Mouse (Mus musculus) cerebellum, adult 9-11 months (tissue): Measurements from ENCODE around the gene Best1.
A peak's percentile ranks its signal among the peaks of the same experiment; 100 is the strongest.

Source experiments
- DNase-seq: peaks from one replicate; pipeline ENCODE4 v3.0.0; 2022

Best1 gene

GRCm38 (mm10) chr19:10022414-10023303, 21.2 kb upstream of the Best1 start:
- DNase-seq: no peak

DNA sequence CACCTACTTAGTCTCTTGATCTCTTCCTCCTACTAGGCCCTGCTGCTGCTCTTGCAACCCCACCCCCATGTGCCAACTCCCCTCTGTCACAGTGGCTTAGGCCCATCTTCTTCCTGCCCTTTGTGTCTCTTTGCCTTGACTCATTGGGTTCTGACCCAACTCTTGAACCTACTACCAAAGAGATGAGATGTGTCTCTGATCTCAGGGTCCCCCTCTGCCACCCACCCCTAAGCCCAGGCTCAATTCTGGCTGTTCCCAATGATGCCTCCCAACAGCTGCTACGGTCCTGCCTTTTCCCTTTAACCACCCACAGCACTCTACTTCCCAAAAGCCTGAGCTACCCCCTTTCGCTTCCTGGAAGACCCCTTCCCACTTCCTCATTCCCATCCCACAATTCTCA, 20.5 kb upstream of the Best1 start:
- no peak for DNase-seq

DNA sequence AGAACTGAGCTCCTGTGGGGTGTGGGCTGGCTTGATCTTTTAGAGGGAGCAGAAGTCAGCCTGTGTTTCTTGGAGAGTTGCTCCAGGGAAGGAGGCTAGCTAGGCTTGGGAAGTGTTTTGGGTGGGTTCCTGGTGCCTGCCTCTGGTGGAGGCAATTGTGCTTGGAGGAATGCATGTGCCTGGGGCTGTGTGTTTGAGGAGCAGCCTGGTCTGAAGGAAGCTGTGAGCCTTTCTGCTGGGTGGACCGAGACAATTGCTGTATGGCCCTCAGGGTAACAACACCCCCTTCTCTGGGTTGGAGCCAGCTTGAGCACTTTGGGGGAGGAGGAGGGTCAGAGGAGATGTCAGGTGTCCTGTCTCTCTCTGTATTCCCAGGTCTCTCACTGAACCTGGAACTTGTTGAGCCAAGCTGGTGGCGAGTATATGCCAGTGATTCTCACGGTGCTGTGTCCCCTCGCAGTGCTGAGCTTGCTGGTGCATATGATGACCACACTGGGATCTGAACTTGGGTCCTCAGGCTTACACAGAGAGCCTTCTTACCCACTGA, 17.9 kb upstream of the Best1 start:
- DNase-seq: no peak

GRCm38 (mm10) chr19:10018527-10018818, 17.0 kb upstream of the Best1 start:
- no peak for DNase-seq

DNA sequence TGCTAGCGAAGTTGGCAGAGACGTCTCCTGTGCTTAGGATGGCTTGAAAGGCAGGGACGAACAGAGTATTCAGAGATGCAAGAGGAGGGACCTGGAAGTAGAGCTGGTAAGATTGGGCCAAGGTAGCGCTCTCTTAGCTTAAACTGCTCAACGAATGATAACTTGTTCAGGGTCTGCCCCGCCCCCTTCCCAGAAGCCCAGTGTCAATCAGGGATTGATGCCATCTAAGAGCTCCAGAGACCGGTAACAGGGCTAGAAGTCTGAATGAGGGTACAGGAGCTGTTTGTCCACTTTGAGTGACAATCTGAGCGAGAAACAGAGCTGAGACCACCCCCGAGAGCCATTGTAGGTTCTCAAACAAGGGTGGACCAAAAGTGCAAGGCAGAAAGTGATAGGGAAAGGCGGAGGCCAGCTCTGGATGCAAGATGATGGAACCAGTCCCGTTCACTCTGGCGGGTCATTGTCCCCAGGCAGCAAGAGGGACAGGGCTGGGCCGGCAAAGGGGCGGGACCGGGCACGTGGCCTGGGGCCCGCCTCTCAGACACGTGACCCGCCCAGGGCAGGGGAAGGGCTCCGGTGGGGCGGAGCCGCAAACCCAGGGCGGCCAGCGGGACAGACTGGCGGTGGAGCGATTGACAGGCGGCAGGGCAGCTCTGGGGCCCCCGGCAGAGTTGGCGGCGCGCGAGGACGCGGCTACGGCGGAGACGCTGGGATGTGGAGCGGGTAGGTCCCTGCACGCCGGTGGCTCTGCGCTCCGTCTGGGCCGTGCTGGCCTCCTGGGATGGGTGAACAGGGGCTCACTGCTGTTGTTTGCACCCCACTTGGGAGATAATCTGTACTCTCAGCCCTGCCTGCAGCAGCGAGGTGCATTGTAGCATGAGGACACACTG, 16.4 kb upstream of the Best1 start:
- DNase-seq: peak; percentile 80

GRCm38 (mm10) chr19:10016151-10016550, 14.7 kb upstream of the Best1 start:
- no peak for DNase-seq

DNA sequence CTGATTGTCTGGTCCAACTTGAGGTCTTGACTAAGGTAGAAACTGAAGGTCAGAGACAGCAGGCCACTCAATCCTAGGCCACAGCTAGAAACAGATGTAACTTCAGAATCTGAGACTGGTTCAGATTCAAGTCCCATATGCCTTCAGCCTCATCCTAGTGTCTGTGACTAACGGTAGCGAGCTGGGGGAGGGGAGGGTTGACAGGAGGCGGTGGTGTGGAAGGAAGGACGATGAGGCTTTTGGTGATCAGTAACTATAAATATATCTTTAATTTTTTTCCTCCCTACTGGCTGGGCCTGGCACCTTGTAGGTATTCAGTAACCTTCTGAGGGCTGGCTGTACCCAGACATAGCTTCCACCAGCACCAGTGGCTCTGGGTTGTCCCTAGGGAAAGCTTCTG, 14.0 kb upstream of the Best1 start:
- DNase-seq: no peak

DNA sequence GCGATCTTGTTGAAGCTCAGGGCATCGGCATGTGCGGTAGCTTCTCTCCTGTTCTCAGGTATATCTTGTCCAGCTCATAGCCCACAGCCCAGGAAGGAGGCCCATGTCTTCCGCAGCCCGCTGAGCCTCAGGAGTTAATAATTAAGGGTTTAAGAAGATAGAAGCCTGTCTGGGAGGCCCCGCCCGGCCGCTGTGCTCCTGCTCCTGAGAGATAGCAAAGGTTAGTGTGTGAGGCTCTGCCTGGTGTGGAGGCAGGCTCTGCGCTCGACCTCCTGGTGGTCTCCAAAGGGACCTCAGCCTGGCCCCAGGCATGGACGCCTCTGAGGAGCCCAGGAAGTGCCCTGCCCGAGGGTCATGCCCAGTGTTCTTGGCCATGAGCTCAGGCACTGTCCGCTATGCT, 13.4 kb upstream of the Best1 start:
- DNase-seq: no peak

DNA sequence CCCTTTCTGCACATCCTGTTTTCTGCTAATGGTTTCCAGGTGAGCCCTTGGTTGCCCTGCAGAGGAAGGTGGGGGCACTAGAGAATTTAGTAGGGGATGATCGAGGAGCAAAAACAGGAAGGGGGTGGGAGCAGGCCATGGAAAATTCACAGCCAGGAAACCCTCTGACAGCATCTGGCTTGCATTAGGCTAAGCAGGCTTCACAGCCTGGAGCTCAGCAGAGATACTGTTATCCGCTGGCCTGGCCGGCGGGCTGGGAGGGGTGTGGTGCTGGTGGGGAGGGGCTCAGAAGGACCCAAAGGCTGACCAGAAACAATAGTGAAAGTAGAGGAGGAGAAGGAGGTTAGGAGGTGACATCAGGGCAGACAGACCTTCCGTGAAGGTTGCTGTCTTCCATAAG, 12.5 kb upstream of the Best1 start:
- no peak for DNase-seq

- DNase-seq: no peak
Measured at GRCm38 (mm10) chr19:10013348-10013747, 11.9 kb upstream of the Best1 start.

GRCm38 (mm10) chr19:10012827-10013278, 11.4 kb upstream of the Best1 start:
- DNase-seq: no peak

DNA sequence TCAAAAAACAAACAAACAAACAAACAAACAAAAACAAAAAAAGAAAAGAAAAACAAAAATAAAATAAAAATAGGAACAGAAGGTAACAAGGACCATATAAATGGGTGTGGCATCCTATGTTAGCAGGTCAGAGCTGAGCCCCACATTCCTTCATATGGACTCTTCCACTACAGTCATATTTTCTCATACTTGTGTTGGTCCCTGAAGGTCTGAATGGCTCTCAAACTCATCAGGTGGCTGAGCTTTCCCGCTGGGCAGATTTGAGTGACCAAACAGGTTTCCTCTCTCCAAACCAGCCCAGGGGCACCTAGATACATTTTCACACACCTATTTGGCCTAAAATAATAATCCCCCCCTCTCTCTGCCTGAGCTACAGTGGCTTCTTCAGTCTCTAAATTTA, 10.0 kb upstream of the Best1 start:
- no peak for DNase-seq

- DNase-seq: no peak
Measured at GRCm38 (mm10) chr19:10003696-10004095, 2.3 kb upstream of the Best1 start.

DNA sequence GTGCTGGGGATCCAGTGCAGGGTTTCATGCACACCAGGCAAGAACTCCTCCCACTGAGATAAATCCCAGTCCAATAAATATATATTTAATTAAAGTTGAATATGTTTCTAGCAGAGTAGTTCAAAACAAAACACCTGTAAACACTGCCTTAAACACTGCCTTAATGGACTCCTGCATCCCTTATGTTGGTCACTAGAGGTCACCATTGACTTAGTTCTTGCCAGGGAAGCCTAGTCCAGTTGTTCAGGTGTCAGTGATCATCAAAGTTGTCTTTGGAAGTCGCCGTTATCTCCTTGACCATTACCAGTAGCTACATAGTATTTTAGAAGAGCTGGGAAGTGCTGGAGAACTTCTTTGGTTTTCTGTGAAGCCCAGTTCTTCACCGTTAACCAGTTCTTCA, 1.1 kb downstream of the Best1 start:
- no peak for DNase-seq

DNA sequence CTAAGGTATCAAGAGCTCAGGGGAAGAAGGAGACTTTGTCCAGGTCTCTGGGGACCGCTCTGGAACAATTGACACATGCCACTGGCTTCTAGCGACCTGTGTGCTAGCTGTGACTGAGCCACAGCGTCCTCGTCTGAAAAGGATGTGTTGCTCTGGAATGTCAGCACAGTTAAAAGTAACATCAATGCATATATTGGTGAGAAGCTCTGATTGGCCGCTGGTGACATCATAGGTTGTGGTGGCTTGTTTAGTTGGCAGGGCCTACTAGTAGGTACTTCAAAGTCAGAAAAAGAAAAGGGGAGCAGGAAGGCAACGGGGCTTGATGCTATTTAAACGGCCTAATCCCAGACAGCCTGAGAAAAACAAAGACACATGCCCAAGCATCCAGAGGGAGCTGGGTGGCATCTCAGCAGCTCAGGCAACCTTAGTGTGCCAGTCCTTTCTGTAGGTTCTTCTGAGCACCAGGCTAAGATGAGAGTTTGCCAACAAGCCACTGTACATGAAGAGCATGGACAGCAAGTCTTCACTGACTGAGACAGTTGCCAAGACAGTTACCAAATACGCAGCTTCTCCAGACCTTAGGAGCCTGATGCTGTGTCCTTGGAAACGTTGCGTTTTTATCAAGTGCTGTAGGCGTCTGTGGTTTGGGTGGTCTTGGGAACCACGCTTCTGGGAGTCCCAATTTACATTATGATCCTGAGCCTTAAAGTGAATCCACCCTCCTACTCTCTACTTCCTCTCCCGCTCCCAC, 2.5 kb downstream of the Best1 start:
- no peak for DNase-seq

- DNase-seq: no peak
Measured at GRCm38 (mm10) chr19:9998063-9998416, 3.4 kb downstream of the Best1 start.

DNA sequence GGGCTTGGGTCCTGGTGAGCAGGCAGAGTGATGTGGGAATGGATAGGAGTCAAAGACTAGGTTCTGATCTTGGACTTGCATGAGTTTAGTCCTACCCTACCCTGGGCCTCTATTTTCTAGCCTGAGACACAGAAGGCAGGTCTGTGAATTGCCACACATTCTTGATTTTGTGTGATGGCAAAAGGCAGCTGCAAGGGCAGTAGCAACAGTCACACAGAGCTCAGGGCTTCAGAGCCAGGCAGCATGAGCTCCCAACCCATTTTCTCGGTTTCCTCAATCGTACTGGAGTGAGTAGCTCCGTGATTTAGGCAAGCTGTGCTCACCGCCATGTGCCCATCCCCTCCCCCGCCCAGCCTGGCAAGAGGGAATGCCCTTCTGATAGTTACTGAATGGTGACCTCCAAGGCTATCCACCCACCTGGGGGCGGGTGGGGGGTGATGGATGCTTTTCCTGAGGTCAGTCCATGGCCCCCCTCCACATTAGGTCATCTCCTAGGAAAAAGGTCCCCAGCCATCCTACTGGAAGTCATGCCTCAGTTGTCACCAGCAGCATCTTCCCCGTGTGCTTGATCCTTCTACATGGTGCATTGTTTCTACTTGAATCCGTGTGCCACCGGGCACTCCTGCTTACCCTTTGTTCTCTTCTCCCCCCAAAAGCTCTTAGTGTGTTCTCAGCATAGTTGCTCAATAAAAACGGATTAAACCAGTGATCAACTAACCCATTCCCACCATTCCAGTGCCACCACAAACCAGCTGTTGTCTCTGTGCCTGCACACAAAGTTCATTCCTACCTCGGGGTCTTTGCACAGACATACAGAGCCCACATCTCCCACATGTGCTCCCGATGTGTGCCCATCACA, 4.0 kb downstream of the Best1 start:
- no peak for DNase-seq

GRCm38 (mm10) chr19:9993036-9993656, 8.3 kb downstream of the Best1 start:
- peak; percentile 82 for DNase-seq

DNA sequence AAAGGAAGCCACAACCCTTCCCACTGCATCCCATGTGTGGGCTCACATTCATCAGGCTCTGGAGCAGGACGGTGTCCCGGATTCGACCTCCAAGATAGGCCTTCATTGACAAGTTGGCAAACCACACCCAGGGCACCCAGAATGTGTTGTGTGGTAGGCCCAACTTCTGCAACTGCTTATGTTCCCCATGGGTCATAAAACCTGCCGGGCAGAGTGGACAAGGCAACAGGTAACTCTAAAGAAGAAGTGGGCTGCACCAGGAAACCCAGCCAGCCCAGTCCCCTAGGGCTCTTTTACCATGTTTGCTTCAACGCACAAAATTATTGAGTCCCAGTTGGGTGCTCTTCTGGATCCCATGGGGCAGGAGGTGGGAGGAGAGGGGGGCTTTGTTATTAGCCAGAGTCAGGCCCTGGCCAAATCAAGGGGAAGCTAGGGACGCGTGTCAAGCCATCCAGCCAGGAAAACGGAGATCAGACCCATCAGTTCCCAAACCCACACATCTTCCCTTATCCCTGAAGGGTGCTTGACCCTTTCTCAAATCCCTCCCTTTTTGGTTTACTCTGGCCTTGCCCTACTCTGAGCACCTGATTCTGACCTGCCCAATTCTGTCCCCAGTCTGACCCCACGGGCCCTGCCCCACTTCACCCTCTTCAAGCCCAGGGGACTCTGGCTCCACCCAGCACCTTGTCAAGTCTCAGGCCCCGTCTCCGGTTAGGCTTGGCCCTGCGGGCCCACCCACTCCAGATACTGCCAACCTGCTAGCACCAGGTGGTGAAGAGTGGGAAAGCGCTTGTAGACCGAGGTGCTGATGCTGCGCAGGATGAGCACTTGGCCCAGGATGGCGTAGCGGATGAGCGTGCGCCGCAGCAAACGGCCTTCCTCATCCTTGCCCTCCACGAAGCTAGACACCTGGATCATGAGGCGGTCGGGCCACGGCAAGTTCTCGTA, 9.1 kb downstream of the Best1 start:
- DNase-seq: peak; percentile 36

GRCm38 (mm10) chr19:9991304-9991703, 10.1 kb downstream of the Best1 start:
- DNase-seq: peak; percentile 58

DNA sequence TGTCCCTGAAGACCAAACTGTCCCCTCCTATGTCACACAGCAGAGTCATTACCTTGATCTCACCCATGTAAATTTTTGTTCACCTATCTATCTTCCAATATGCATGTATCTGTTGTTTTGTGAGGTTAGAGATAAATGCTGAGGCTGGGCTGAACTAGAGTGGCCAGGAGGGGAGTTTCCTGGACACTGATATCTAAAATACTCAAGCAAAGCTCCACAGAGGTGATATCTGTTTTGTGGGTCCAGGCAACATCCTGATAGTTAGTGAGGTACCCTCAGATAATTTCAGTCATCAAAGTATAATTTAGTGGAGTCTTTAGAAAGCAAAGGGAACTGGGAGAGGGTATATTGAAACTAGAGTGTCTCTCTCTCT, 11.6 kb downstream of the Best1 start:
- no peak for DNase-seq
